Mouse (Mus musculus) CD8-positive naive resting alpha-beta T cell, adult 2 months (primary cell): ENCODE results near the gene Gm13287.
"Not testable (repeated sequence)": the region's sequence is repeated elsewhere in the genome, so short reads cannot be mapped to it uniquely, and the experiment has no call there.

ENCODE experiments used
- DNase-seq, 2 experiments: peaks; one replicate each; pipeline ENCODE4 v3.0.0; 2022; ENCODE audit warnings: low read depth in 2 of 2, low spot score in 2 of 2

Gm13287 gene

DNA sequence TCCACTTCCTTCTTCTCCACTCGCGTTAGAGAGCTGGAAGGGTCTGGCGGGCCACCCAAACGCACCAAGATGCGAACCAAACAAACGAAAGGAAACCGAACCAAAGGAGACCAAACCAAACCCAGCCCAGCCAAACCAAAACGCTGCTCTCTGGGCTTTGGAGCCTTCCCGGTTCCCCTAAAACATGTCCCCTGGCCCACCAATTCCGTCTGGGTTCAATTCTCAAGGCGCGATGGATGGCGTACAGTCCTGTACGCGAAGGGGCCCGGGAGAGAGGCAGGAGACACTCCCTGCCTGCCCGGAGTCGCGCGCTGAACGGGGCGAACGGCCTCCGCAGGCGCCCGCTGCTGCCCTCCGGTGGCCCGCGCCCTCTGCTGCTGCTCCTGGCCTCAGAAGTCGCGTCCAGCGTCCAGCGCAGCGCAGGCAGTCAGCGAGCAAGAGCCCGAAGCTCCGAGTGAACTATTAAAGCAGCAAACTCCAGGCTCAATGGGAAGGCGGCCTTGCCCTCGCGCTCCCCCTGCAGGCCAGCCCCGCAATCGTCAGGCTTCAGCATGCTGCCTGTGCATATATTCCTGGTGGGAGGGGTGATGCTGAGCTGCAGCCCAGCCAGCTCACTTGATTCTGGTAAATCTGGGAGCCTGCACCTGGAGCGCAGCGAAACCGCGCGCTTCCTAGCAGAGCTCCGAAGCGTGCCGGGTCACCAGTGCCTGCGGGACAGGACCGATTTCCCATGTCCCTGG is 8.9 kb upstream of the Gm13287 start, which contains the start of gene Gm13275:
TSS of gene Gm13275 (plus strand) at position 552 of the 740 bp plus-strand sequence.
- peak; percentile 79 to 86 for DNase-seq

DNA sequence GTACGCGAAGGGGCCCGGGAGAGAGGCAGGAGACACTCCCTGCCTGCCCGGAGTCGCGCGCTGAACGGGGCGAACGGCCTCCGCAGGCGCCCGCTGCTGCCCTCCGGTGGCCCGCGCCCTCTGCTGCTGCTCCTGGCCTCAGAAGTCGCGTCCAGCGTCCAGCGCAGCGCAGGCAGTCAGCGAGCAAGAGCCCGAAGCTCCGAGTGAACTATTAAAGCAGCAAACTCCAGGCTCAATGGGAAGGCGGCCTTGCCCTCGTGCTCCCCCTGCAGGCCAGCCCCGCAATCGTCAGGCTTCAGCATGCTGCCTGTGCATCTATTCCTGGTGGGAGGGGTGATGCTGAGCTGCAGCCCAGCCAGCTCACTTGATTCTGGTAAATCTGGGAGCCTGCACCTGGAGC is 6.0 kb upstream of the Gm13287 start, which contains the start of gene Gm13279:
TSS of gene Gm13279 (plus strand) at position 301 of the 400 bp plus-strand sequence.
- not testable (repeated sequence) for DNase-seq

DNA sequence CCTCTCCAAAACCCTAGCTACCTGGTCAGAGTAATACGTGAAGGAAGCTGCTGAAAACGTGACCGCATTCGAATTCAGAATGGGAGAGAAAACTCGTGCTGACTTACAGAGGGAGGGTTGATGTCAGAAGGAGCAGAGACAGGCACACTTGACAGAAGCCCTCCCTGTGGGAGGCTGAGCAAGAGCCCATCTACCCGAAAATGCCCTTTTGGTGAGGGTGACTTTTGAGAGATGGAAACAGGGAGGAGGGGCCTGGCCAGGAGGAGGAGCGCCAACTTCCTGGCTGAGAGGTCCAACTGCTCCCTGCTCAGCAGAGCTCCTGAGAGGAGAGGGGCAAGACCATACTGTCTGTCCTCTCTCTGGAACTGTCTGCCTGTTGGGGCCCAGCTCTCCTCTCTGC is 3.7 kb upstream of the Gm13287 start, which contains the start of gene Gm13285:
TSS of gene Gm13285 (plus strand) at position 301 of the 400 bp plus-strand sequence.
- DNase-seq = not testable (repeated sequence)

DNA sequence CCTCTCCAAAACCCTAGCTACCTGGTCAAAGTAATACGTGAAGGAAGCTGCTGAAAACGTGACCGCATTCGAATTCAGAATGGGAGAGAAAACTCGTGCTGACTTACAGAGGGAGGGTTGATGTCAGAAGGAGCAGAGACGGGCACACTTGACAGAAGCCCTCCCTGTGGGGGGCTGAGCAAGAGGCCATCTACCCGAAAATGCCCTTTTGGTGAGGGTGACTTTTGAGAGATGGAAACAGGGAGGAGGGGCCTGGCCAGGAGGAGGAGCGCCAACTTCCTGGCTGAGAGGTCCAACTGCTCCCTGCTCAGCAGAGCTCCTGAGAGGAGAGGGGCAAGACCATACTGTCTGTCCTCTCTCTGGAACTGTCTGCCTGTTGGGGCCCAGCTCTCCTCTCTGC is 2.2 kb downstream of the Gm13287 start, which contains the start of gene Gm13288:
TSS of gene Gm13288 (plus strand) at position 301 of the 400 bp plus-strand sequence.
- not testable (repeated sequence) for DNase-seq

DNA sequence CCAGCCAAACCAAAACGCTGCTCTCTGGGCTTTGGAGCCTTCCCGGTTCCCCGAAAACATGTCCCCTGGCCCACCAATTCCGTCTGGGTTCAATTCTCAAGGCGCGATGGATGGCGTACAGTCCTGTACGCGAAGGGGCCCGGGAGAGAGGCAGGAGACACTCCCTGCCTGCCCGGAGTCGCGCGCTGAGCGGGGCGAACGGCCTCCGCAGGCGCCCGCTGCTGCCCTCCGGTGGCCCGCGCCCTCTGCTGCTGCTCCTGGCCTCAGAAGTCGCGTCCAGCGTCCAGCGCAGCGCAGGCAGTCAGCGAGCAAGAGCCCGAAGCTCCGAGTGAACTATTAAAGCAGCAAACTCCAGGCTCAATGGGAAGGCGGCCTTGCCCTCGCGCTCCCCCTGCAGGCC is 2.7 kb downstream of the Gm13287 start:
- DNase-seq = peak in 1 of 2 experiments; percentile 8

DNA sequence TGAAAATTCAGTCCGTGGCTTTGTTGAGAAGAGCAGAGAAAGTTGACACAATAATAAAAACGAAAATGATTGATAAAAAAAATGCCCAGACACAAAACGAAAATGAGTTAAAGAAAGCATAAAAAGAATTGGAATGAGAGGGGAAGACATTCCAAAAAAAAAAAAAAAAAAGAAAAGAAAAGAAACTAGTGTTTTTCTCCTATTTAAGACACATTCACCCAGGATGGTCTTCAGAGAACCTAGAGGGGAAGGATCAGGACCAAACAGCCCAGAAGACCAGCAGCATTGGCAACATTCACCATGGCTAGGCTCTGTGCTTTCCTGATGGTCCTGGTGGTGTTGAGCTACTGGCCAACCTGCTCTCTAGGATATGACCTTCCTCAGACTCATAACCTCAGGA is 12.9 kb downstream of the Gm13287 start, which contains the start of gene Ifna7:
TSS of gene Ifna7 (plus strand) at position 301 of the 400 bp plus-strand sequence.
- no peak for DNase-seq

DNA sequence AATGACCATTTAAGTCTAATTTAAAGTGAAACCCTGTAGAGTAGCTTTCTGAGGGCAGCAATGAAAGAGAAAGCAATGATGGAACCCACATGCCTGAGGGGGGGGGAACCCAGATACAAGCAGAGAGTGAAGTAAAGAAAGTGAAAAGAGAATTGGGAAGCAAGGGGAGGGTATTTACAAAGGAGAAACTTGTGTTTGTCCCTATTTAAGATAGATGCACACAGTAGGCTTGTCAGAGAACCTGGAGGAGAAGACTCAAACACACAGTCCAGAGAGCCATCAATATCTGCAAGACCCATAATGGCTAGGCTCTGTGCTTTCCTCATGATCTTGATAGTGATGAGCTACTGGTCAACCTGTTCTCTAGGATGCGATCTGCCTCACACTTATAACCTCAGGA is 16.6 kb downstream of the Gm13287 start, which contains the start of gene Ifna11:
TSS of gene Ifna11 (plus strand) at position 301 of the 400 bp plus-strand sequence.
- no peak for DNase-seq

DNA sequence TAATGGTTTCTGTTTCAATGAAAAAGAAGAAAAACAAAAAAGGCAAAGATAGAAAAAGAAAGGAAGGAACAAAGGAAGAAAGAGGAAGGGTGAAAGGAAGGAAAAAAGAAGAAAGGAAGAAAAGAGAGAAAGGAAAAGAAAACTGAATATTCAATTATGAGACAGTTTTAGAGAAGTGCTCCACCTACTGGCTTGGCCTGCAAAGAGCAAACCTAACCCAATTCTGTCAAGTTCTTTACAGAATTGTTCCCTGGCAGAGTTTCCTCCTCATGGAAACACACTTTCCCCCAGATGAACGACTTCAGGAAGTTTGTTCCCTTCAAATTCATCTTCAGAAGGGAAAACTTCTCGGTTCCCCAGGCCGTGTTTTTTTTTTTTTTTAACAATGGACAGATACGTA is 19.9 kb downstream of the Gm13287 start:
- DNase-seq = peak in 1 of 2 experiments; percentile 25

DNA sequence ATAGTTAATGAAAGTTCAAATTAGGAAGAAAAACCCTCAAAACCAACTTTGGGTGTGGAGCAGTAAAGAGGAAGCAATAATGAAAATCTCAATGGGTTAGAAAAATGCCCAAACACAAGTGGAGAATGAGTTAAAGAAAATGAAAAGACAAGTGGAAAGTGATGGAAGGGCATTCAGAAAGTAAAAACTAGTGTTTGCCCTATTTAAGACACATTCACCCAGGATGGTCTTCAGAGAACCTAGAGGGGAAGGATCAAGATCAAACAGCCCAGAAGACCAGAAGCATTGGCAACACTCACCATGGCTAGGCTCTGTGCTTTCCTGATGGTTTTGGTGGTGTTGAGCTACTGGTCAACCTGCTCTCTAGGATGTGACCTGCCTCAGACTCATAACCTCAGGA is 24.1 kb downstream of the Gm13287 start, which contains the start of gene Ifna6:
TSS of gene Ifna6 (plus strand) at position 301 of the 400 bp plus-strand sequence.
- DNase-seq = not testable (repeated sequence)

DNA sequence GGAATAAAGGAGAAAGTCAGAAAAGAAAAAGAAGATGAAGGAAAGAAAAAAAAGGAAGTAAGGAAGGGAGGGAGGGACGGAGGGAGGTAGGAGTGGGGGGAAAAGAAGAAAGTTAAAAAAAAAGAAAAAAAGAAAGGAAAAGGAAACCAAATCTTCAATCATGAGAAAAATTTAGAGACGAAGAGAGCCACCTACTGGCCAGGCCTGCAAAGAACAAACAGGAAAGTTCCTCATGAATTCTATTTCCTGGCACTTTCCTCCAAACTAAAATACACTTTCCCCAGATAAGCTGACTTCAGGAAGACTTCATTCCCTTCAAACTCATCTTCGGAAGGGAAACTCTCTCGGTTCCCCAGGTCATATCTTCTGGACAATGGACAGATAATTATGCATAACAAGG is 27.5 kb downstream of the Gm13287 start:
- DNase-seq = peak in 1 of 2 experiments; percentile 37

DNA sequence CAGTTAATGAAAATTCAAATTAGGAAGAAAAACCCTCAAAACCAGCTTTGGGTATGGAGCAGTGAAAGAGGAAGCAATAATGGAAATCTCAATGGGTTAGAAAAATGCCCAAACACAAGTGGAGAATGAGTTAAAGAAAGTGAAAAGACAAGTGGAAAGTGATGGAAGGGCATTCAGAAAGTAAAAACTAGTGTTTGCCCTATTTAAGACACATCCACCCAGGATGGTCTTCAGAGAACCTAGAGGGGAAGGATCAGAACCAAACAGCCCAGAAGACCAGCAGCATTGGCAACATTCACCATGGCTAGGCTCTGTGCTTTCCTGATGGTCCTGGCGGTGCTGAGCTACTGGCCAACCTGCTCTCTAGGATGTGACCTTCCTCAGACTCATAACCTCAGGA is 32.2 kb downstream of the Gm13287 start, which contains the start of gene Ifna5:
TSS of gene Ifna5 (plus strand) at position 301 of the 400 bp plus-strand sequence.
- not testable (repeated sequence) for DNase-seq

DNA sequence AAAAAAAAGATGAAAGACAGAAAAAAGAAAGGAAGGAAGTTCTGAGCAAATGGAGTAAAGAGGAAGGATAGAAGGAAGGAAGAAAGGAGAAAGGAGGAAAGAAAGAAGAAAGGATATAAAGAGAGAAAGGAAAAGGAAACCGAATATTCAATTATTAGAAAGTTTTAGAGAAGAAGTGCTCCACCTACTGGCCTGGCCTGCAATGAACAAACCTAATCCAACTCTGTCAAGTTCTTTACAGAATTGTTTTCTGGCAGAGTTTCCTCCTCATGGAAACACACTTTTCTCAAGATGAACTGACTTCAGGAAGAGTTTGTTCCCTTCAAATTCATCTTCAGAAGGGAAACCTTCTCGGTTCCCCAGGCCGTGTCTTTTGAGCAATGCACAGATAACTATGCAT is 35.8 kb downstream of the Gm13287 start:
- DNase-seq = peak in 1 of 2 experiments; percentile 15

DNA sequence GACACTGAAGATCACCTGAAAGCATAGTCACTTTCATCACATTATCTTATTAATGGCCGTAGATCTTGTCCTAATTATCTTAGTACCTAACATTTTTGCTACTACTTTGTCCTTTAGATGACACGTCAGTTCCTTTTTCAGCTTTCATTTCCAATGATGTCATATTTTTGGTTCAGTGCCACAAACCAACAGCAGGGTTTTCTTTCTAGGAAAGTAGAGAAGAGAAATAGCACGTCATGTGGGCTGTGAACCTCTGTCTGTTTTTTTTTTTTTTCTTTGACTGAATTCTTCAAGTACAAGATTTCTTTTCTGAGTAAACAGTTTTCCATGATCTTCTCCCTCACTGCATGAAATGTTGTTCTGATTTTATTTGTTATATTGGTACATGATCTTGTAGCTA is 37.0 kb downstream of the Gm13287 start:
- no peak for DNase-seq

DNA sequence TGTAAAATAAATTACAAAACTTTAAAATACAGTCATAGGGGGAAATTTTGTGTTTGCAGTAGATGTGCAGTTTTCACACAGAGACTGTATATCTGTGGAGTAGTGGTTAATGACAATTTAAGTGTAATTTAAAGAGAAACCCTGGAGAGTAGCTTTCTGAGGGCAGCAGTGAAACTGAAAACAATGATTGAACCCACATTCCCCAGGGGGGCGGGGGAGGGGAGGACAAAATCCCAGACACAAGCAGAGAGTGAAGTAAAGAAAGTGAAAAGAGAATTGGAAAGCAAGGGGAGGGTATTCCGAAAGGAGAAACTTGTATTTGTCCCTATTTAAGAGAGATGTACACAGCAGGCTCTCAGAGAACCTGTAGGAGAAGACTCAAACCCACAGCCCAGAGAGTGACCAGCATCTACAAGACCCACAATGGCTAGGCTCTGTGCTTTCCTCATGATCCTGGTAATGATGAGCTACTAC is 38.4 kb downstream of the Gm13287 start, which contains the start of gene Ifna4:
TSS of gene Ifna4 (plus strand) at position 424 of the 474 bp plus-strand sequence.
- DNase-seq = no peak

DNA sequence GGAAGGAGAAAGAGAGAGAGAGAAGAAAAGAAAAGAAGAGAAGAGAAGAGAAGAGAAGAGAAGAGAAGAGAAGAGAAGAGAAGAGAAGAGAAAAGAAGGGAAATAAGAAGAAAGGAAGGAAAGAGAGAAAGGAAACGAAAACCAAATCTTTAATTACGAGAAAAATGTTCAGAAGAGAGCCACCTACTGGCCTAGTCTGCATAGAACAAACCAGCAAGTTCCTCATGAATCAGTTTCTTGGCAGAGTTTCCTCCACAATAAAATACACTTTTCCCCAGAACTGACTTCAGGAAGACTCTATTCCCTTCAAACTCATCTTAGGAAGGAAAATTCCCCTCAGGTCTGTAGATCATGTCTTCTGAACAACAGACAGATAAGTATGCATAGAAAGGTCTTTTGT is 42.3 kb downstream of the Gm13287 start:
- DNase-seq = peak in 1 of 2 experiments; percentile 21

DNA sequence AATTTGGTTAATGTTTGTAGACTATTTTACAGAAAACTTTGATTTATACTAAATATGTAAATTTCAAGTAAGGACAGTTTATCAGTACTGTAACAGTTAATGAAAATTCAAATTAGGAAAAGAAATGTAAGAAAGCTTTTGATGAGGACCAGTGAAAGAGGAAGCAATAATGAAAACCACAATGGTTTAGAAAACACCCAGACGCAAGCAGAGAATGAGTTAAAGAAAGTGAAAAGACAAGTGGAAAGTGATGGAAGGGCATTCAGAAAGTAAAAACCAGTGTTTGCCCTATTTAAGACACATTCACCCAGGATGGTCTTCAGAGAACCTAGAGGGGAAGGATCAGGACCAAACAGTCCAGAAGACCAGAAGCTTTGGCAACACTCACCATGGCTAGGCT is 46.6 kb downstream of the Gm13287 start, which contains the start of gene Ifna1:
TSS of gene Ifna1 (plus strand) at position 390 of the 400 bp plus-strand sequence.
- DNase-seq = no peak

DNA sequence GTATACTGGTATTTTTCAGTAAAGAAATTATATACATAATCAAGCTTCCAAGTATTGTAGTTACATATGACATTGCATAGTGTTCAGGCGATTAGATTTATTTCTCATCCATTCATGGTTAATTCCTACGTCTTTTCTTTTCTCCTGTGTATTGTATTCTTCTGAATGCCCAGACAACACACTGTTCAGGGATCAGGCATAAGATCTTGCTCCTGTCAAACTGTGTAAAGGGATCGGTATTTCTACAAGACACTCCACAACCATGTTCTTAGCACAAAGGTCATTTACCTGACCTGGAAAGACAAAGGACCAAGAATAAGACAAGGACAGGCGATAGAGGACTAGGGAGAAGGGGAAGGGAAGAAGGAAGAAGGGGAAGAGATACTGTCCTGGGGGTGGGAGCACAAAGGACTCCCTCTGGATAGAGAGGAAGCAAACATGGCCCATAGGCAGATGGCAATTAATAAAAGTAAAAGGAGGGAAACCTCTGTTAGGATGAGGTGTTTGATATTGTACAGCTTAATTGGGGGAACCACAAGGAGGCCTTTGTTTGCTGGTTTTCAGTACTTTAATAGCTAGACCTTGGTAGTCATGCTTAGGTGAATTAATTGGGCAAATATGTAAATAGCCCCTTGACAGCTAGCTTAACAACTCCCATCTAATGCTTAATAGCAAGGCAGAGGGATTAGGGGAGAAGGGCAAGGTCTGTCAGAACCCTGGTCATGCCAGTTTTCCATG is 48.1 kb downstream of the Gm13287 start:
- DNase-seq = no peak
